Mouse (Mus musculus): ENCODE data around the gene Sigmar1. TPM values are rescaled to one million over a fixed set of nuclear protein-coding genes. Genes with fewer than 3 reads are reported as not detected.
A peak's percentile ranks its signal among the peaks of the same experiment; 100 is the strongest.
"Not testable (repeated sequence)": the region's sequence is repeated elsewhere in the genome, so short reads cannot be mapped to it uniquely, and the experiment has no call there.

Sigmar1 gene
- total RNA-seq (2018; cell fraction: chromatin; rRNA removed) = 10 to 100 TPM in 7 of 26 experiments, 1 to 10 TPM in 16, under 1 TPM in 1, not detected in 2; 0.87 to 16.9 (median 7.5) TPM
- 10 to 100 TPM; 24.4 to 43.7 (median 35.3) TPM for total RNA-seq (2018; cell fraction: cytosol; rRNA removed)
- 10 to 100 TPM in 25 of 26 experiments, 1 to 10 TPM in 1; 7.2 to 53.4 (median 21.4) TPM for total RNA-seq (2018; cell fraction: nucleus; rRNA removed)
- polyA plus RNA-seq (2018) = 37.5 to 72.4 TPM (median 70.3 TPM) in 3 replicates

DNA sequence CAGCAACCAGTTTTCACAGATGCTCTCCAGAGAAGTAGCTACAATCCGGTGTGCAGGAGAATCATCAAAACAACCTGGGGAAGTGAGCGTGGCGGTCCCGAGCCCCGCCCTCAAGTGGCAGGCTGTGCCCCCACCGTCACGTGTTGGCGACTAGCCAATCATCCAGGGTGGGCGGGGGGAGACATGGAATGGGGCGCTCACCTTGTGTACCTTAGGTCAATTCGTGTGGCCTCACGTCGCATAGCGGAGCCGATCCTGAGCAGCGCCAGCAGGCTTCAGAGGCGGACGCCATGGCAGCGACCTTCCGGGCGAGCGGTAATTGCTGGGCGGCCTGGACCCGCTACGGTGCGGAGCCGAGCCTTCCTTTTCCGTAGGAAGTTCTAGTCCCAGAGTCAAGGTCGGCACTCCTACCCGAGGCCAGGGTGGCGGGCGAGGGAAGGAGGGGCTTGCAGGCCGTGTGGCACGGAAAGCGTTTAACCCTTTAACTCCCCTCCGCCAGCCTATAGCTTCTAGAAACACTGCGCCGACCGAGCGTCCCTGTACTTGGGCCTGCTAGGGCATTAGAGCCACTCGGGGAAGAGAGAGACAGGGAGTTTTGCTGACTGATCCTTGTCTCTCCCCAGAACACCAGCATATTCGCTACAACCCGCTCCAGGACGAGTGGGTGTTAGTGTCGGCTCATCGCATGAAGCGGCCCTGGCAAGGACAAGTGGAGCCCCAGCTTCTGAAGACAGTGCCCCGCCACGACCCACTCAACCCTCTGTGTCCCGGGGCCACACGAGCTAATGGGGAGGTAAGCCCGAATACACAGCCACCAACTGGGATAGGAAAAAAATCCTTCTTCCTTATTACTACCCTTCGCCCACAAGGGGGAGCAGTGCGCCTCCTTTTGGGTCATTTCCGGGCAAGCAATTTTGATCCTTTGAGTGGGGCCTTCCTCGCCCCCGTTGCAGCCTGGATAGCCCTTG lies at the start of gene Sigmar1:
Gene Sigmar1 (minus strand): TSS at position 820 of the 968 bp plus-strand sequence.
- peak within 1 kb of the TSS; percentile 83 for H3K4me3 ChIP-seq (ENCODE audit: inconsistent target)

DNA sequence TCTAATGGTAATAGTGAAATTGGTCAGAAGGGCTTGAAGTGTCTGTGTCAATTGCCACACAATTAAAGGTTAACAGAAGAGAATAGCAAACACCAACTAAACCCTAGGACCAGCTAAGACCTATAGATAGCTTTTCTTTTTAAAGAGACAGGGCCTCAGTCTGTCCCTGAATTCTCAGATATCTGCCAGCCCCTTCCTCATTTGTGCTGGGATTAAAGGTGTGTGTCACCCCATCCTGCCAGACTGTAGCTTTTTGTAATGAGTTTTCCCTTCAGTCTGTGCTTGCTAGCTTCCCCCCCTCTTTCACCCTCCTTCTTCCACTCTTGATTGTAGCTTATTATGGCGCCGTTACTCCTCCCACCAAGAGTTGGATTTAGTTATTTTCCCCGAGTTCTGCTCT lies 27.2 kb upstream of the Sigmar1 start:
- not testable (repeated sequence) for H3K79me2 ChIP-seq (ENCODE audit: inconsistent target); H3K36me3 ChIP-seq (ENCODE audit: inconsistent target); H3K27ac ChIP-seq; H3K4me3 ChIP-seq (ENCODE audit: inconsistent target)
- no CpG with 5 or more reads among the region's 3 CpGs for WGBS (ENCODE audit: missing documents)

More for the DNA sequence above, at the start of gene Sigmar1:
- peak within 1 kb of the TSS; percentile 75 for H3K27ac ChIP-seq
- under 1% methylated on average over 57 of the region's 57 CpGs for WGBS (ENCODE audit: missing documents)
- no peaks in the 10 kb centered on the region for H3K79me2 ChIP-seq (ENCODE audit: inconsistent target)
- H3K36me3 ChIP-seq (ENCODE audit: inconsistent target) = peaks cover 7% of the 10 kb centered on the region; the same call in 1 of the 2 replicates

DNA sequence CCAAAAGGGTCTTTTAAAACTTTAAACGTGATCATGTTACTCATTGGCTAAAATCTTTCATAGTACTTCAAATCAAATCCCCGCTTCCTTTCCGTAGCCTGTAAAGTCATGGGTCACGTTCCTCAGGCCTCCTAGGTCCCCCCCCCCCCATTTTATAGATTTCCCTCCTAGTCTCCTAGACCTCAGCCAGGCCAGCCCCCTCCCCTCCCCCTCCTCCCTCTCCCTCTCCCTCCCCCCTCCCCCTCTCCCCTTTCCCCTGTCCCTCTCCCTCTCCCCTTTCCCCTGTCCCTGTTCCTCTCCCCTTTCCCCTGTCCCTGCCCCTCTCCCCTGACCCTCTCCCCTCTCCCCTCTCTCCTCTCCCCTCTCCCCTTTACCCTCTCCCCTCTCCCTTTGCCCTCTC lies 26.8 kb upstream of the Sigmar1 start:
- not testable (repeated sequence) for H3K36me3 ChIP-seq (ENCODE audit: inconsistent target); H3K4me3 ChIP-seq (ENCODE audit: inconsistent target); H3K79me2 ChIP-seq (ENCODE audit: inconsistent target); H3K27ac ChIP-seq
- WGBS (ENCODE audit: missing documents) = 100% methylated on average over 2 of the region's 4 CpGs

DNA sequence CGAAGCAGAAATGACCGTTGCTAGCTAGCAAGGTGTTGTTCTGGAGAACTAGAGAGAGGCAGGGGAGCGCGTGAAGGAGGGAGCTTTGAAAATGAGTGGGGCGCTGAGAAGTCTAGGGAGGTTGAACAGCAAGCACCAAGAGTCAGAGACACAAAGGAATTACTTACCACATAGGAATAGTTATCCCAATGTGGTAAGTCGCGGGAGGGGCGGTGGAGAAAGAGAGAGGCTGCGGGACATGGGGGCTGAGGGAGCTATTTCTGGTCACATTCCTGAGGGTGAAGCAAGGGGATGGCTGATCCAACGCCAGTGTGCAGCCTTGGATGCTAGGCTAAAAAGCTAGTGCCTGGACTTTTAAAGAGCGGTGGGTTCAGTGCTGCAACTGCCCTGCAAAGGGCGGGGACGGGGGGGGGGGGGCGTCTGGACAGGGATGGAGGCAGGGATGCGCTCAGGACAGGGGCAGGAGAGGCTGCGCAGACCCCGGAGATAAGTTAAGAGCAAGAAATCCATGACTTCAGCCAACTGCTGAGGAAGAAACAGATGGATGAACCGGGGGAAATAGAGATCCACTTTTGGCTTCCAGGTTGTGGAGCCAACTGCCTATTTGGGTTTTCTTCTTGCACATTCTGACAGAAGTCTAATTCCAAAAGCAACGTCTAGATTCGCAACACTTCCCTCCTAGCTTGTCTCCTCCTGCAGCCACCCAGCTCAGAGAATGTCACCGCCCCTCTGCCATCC lies 26.0 kb upstream of the Sigmar1 start:
- WGBS (ENCODE audit: missing documents) = 32% methylated on average over 11 of the region's 21 CpGs
- H3K36me3 ChIP-seq (ENCODE audit: inconsistent target); H3K79me2 ChIP-seq (ENCODE audit: inconsistent target); H3K4me3 ChIP-seq (ENCODE audit: inconsistent target); H3K27ac ChIP-seq: not testable (repeated sequence)

DNA sequence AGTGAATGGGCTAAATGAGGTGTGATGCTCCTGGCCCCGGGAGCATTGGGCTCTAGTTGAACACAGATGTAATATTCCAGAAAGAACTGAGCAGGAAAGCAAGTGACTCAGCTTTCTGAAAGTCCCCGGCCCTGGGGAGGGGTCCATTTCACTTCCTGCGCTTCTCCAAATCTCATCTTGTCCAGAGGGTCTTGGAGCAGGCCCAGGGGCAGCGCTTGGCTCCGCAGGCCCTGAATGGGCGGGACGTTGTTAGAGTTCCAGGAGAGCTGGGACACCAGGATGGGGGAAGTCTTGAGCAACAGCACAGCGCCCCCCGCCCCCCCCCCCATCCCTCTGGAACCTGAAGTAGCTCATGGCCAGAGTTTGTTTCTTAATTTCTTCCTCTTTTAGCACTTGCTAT lies 25.3 kb upstream of the Sigmar1 start:
- not testable (repeated sequence) for H3K4me3 ChIP-seq (ENCODE audit: inconsistent target); H3K79me2 ChIP-seq (ENCODE audit: inconsistent target); H3K36me3 ChIP-seq (ENCODE audit: inconsistent target); H3K27ac ChIP-seq
- WGBS (ENCODE audit: missing documents) = 50% methylated on average over 1 of the region's 9 CpGs

DNA sequence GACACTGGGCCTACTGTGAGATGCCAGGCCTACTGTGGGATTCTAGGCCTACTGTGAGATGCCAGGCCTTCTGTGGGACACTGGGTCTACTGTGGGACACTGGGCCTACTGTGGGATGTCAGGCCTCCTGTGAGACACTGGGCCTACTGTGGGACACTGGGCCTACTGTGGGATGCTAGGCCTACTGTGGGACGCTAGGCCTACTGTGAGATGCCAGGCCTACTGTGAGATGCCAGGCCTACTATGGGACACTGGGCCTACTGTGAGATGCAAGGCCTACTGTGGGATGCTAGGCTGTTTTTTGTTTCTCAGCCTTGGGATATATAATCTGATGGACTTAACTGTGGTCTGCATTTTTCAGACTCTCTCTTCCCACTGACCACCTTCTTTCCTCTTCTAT lies 19.9 kb upstream of the Sigmar1 start:
- not testable (repeated sequence) for H3K79me2 ChIP-seq (ENCODE audit: inconsistent target); H3K36me3 ChIP-seq (ENCODE audit: inconsistent target); H3K27ac ChIP-seq; H3K4me3 ChIP-seq (ENCODE audit: inconsistent target)
- WGBS (ENCODE audit: missing documents) = 100% methylated on average over 1 of the region's 1 CpGs

DNA sequence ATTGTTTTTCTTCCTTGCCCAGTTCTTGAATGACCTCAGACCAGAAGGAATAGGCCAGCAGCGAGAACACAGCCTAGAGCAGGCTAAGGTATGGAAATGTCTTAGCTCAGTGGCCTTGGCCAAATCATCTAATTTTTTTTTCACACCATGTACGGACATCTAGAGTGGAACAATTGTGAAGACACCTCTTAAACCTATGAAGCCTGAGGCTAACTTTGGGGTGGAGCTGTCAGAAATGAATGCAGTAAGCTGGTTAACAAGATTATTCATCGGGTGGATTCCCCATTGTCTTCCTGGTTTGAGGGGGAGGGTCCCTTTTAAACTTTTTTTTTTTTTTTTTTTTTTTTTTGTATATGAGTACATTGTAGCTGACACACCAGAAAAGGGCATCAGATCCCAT lies 18.5 kb upstream of the Sigmar1 start:
- H3K4me3 ChIP-seq (ENCODE audit: inconsistent target); H3K27ac ChIP-seq; H3K79me2 ChIP-seq (ENCODE audit: inconsistent target); H3K36me3 ChIP-seq (ENCODE audit: inconsistent target): not testable (repeated sequence)
- 86% methylated on average over 3 of the region's 3 CpGs for WGBS (ENCODE audit: missing documents)

DNA sequence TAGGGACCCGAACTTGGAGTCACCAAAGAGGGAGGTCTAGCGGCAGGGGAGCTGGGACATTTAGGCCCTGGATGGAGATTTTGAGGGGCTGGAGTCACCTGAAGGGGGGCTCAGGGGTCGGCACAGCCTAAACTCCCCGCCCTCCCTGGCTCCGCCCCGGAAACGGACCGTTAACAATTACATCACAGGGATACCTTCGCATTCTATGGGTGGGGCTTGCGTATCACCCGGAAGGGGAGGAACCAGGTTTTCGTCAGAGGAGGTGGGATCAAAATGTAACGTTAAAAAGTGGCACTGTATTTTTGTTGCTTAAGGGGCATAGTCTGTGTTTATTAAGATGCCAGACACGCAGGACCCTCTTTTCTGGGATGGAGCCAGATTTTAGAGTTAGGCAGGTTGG lies 18.0 kb upstream of the Sigmar1 start, which contains the start of gene Ccl27a:
Gene Ccl27a (minus strand): TSS at position 246 of the 400 bp plus-strand sequence.
- H3K27ac ChIP-seq = not testable (repeated sequence)
- WGBS (ENCODE audit: missing documents) = 4% methylated on average over 8 of the region's 14 CpGs

DNA sequence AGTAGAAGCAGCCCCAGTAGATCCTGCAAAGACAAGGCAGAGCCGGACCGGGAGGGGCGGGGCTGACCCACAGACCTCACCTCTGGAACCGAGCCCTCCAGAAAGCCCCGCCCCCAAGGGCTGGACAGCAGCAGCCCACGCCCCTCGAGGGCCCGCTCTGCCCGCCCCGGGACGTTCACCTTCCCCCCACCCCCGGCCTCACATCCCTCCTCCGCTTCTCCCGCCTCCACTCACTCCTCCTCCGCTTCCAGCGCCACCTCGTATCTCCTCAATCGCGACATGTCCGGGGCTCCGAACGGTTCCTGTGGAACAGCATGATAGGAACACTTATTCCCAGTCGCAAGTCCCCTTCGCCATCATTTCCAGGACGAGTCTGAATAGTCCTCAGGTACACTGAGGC lies 17.5 kb upstream of the Sigmar1 start:
- peak overlapping the region; percentile 8; the same call in 1 of the 2 replicates for H3K4me3 ChIP-seq (ENCODE audit: inconsistent target)
- not testable (repeated sequence) for H3K79me2 ChIP-seq (ENCODE audit: inconsistent target); H3K36me3 ChIP-seq (ENCODE audit: inconsistent target); H3K27ac ChIP-seq
- 0% methylated on average over 9 of the region's 25 CpGs for WGBS (ENCODE audit: missing documents)

More for the DNA sequence above, 18.0 kb upstream of the Sigmar1 start, which contains the start of gene Ccl27a:
- H3K4me3 ChIP-seq (ENCODE audit: inconsistent target) = peak within 1 kb of the TSS; percentile 8; the same call in 1 of the 2 replicates
- not testable (repeated sequence) for H3K36me3 ChIP-seq (ENCODE audit: inconsistent target); H3K79me2 ChIP-seq (ENCODE audit: inconsistent target)

DNA sequence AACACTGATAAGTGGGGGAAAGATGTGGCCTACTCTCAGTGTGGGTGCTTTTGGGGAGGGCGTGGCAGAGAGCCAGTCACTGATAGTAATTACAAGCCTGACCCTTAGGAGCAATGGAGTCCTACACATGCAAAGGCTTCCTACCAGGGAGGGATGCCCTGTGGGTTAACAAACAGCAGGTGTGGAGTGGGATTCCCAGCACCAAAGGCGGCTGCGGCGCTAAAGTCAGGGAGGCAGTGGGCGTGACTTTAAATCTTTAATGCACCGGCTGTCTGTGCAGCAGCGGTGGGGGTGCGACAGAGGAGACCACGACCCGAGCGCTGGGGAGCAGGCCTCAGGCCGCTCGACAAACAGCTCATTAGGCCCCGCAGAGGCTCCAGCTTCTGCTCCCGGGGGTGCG lies 17.0 kb upstream of the Sigmar1 start:
- H3K27ac ChIP-seq; H3K79me2 ChIP-seq (ENCODE audit: inconsistent target); H3K36me3 ChIP-seq (ENCODE audit: inconsistent target); H3K4me3 ChIP-seq (ENCODE audit: inconsistent target): not testable (repeated sequence)
- 13% methylated on average over 4 of the region's 16 CpGs for WGBS (ENCODE audit: missing documents)

DNA sequence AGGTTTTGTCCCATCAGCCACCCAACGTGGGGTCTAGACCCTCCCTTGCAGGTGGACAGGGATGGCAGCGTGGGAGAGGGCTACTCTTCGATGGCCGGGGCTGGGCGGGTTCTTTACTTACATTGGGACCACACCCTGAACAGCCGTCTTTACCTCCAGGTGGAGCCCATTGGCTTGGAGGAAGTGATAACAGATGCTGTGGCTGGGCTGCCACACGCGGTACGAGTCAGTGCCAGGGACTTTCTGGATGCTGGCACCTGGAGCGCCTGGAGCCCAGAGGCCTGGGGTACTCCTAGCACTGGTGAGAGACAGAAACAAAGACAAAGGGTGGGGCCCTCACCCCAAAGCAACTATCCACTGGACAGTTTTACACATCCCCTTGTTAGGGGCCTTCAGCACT lies 11.3 kb upstream of the Sigmar1 start:
- not testable (repeated sequence) for H3K4me3 ChIP-seq (ENCODE audit: inconsistent target); H3K36me3 ChIP-seq (ENCODE audit: inconsistent target)
- 85% methylated on average over 10 of the region's 10 CpGs for WGBS (ENCODE audit: missing documents)

DNA sequence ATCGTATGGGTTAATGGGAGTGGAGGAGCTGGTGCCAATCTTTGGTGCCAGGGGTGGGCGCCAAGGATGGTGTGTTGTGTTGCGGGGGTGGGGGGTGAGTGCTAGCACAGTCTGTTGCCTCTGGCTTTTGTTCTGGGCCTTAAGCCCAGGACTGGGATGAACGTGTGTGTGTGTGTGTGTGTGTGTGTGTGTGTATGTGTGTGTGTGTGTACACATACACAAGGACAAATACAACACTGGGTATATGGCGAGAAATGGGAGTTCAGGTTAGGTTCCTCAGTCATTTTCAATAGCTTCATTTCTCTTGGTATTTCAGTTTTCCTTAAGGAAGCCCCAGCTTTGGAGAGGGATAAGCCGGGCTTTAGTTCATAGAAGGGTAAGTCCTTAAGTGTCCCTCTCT lies 7.2 kb upstream of the Sigmar1 start:
- H3K36me3 ChIP-seq (ENCODE audit: inconsistent target); H3K4me3 ChIP-seq (ENCODE audit: inconsistent target); H3K79me2 ChIP-seq (ENCODE audit: inconsistent target); H3K27ac ChIP-seq: not testable (repeated sequence)
- 78% methylated on average over 1 of the region's 6 CpGs for WGBS (ENCODE audit: missing documents)

More for the DNA sequence above, 11.3 kb upstream of the Sigmar1 start:
- H3K79me2 ChIP-seq (ENCODE audit: inconsistent target); H3K27ac ChIP-seq: not testable (repeated sequence)

DNA sequence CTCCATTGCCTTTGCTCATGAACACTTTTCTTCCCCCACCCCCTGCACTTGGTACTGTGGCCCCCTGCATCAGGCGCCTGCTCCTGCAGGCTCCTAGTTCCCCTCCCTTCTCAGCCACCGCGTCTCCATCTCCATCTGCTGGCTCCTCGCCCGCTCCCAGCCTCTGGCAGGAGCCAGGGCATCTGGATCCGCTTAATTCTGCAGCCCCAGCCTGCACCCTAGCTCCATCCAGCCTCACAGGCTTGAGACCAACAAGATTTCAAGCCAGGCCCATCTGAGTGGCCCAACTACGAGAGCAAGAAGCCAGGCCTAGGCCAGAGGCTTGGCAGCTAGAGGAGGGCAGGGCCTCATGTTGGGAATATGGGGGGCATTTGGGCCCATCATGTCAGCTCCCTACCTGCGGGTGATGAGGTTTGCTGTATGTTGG lies 6.7 kb upstream of the Sigmar1 start:
- H3K79me2 ChIP-seq (ENCODE audit: inconsistent target); H3K4me3 ChIP-seq (ENCODE audit: inconsistent target); H3K27ac ChIP-seq; H3K36me3 ChIP-seq (ENCODE audit: inconsistent target): not testable (repeated sequence)
- 93% methylated on average over 8 of the region's 8 CpGs for WGBS (ENCODE audit: missing documents)

DNA sequence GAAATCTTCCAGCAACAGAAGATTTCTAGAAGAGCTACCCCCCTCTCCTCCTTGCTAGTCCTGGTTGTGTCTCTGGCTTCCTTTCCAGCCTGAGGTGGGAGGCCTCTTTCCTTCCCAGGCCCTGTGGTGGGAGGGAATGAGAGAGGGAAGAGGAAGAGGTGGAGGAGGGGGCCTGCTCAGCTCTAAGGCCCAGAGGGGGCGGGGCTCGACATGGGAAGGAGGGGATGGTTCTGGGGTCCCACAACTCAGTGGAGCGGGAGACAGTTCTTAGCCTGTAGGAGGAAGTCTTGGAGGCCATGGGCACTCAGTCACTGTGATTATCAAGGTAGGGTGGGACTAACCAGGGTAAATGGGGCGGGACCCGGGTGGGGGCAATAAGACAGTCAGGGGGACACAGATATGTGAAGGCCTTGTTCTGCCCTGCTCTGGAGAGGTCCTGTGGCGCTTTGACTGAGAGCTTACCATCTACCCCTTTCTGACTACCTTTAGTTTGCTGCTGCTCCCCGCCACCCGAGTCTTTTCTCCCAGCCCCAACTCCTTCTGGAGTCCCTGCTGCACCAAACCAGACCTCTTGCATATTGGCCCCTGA lies 6.2 kb upstream of the Sigmar1 start:
- Histone ChIP-seq H3K36me3 (ENCODE audit: inconsistent target) (peaks cover 7% of the 10 kb centered on the region; the same call in 1 of the 2 replicates), H3K4me3 (ENCODE audit: inconsistent target) (no peak overlapping the region), H3K79me2 (ENCODE audit: inconsistent target) (no peaks in the 10 kb centered on the region), H3K27ac (no peak overlapping the region)
- WGBS (ENCODE audit: missing documents) = 71% methylated on average over 7 of the region's 8 CpGs
